Mouse (Mus musculus): ENCODE measurements around the gene Fam178b. TPM values are rescaled to one million over a fixed set of nuclear protein-coding genes. Genes with fewer than 3 reads are reported as not detected.
A peak's percentile ranks its signal among the peaks of the same experiment; 100 is the strongest.

The Fam178b gene
- polyA plus RNA-seq, 1 experiment: 410 TPM

DNA sequence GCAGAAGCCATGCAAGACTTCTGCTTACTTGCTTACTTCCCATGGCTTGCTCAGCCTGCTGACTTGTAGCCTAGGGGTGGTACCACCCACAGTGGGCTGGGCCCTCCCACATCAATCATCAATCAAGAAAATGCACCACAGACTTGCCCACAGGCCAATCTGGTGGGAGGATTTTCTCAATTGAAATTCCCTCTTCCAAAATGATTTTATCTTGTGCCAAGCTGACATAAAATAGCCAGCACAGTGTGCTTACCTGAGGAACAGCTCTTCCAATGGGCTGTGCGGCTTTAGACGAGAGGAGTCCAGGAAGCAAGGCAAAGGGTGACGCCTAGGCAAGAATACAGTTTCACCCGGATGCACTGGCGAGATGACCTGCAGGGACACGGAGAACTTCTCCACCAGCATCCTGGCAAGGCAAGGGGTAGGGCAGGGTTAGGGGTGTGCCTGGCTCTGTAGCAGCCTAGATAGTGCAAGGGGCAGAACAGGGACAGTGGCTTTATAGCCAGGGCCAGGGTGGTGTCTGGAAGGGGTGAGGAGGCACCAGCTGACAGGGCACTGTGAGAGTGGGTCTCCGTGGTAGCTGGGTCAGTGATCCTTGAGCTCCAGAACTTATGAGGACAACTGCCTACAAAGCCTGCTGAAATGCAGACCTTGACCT is 38.9 kb downstream of the Fam178b start:
- Histone ChIP-seq H3K4me3 (ENCODE audit: control insufficient read depth, low read depth, low read length) (no peak overlapping the region), H3K36me3 (ENCODE audit: control insufficient read depth, insufficient read depth, low read length) (no peaks in the 10 kb centered on the region; the same call in 1 of the 2 replicates), H3K4me1 (ENCODE audit: control insufficient read depth, insufficient read depth, low read length) (no peaks in the 10 kb centered on the region), H3K27me3 (ENCODE audit: control insufficient read depth, insufficient read depth, low read length) (no peaks in the 10 kb centered on the region), H3K27ac (ENCODE audit: control insufficient read depth, insufficient read depth, low read depth, low read length) (no peak overlapping the region)
- TF ChIP-seq POLR2A (IDR thresholded peaks at IDR 0.05; ENCODE audit: control insufficient read depth, low read depth, low read length) (no peak), CTCF (IDR thresholded peaks at IDR 0.05; ENCODE audit: control insufficient read depth, insufficient read depth, insufficient replicate concordance, low read depth, low read length) (0 out of 2 replicates have a peak, but pooled peaks have one; percentile 0)

DNA sequence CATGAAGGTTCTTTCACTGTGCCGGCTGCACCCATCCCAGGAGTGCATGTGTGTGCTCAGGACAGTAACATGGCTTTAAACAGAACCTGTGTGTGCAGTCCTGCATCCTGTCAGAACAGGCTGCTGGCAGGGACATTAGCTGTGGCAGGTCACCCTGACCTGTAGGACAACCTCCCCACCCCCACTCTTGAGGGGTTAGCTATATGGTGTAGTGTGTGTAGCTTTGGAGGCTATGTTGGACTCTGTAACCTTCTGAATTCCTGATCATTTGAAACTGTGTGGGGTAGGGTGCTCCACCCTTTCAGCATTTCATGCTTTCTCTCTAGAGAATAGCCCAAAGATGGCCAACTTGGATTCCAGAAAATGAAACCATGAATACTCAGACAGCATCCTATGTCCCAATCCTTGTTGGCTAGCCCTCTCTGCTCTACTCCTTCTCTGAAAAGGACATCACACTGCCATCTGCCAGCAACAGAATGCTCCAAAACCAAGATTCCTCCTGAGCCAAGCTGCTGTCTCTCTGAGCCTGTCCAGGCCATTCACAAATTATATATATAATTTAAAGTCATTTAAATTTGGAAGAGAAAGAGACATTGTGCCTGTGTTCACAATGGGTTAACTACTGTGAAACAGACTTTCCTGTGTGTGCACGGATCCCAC is 47.0 kb downstream of the Fam178b start:
- TF ChIP-seq CTCF (IDR thresholded peaks at IDR 0.05; ENCODE audit: control insufficient read depth, insufficient read depth, insufficient replicate concordance, low read depth, low read length) (no peak), POLR2A (IDR thresholded peaks at IDR 0.05; ENCODE audit: control insufficient read depth, low read depth, low read length) (no peak)
- Histone ChIP-seq H3K4me3 (ENCODE audit: control insufficient read depth, low read depth, low read length) (no peak overlapping the region), H3K4me1 (ENCODE audit: control insufficient read depth, insufficient read depth, low read length) (no peaks in the 10 kb centered on the region; the same call in 1 of the 2 replicates), H3K27me3 (ENCODE audit: control insufficient read depth, insufficient read depth, low read length) (no peaks in the 10 kb centered on the region), H3K36me3 (ENCODE audit: control insufficient read depth, insufficient read depth, low read length) (no peaks in the 10 kb centered on the region; the same call in none of the 2 replicates), H3K27ac (ENCODE audit: control insufficient read depth, insufficient read depth, low read depth, low read length) (no peak overlapping the region)

DNA sequence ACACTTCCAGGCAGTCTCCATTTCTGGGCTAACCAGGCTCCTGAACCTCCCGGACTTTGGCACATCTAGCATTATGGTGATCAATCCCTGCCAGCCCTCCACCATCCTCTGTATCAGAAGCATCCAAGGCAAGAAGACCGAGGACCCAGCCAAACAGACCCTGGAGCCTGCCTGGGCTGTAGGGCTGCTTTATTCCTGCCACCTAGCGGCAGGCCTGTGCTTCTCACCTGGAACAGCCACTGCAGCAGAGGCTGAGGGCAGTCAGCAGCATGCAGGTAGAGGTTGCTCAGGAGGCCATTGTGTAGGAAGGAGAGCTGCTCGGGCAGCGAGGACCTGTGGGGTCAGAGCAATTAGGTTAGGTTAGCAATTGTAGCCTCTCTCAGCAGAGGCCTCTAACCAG is 48.0 kb downstream of the Fam178b start:
- H3K4me3 ChIP-seq (ENCODE audit: control insufficient read depth, low read depth, low read length): no peak overlapping the region
- TF ChIP-seq CTCF (IDR thresholded peaks at IDR 0.05; ENCODE audit: control insufficient read depth, insufficient read depth, insufficient replicate concordance, low read depth, low read length) (peak; percentile 50; the same call in 1 of the 2 replicates), POLR2A (IDR thresholded peaks at IDR 0.05; ENCODE audit: control insufficient read depth, low read depth, low read length) (no peak)
- H3K27ac ChIP-seq (ENCODE audit: control insufficient read depth, insufficient read depth, low read depth, low read length): no peak overlapping the region
- H3K4me1 ChIP-seq (ENCODE audit: control insufficient read depth, insufficient read depth, low read length): no peaks in the 10 kb centered on the region; the same call in 1 of the 2 replicates
- no peaks in the 10 kb centered on the region; the same call in none of the 2 replicates for H3K36me3 ChIP-seq (ENCODE audit: control insufficient read depth, insufficient read depth, low read length)
- H3K27me3 ChIP-seq (ENCODE audit: control insufficient read depth, insufficient read depth, low read length): no peaks in the 10 kb centered on the region

DNA sequence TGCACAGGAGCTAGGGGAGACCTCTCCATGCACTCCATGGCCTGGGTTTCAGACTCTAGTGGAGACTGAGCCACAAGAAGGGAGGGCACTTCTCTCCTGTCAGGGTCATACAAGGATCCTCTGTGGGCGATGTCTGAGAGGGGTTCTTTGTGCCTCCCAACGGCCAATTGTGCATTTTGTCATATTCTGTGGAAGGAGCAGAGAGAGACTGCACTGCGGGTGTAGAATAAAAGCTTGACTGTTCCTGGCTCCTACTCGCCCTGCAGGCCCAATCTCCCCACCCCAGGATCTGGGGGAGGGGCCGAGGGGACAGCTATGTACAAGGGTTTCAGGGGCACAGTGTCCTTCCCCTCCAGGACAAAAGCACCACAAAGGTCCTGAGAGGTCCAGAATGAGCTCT is 49.1 kb downstream of the Fam178b start:
- Histone ChIP-seq H3K4me1 (ENCODE audit: control insufficient read depth, insufficient read depth, low read length) (no peaks in the 10 kb centered on the region; the same call in 1 of the 2 replicates), H3K4me3 (ENCODE audit: control insufficient read depth, low read depth, low read length) (no peak overlapping the region), H3K36me3 (ENCODE audit: control insufficient read depth, insufficient read depth, low read length) (no peaks in the 10 kb centered on the region; the same call in none of the 2 replicates), H3K27me3 (ENCODE audit: control insufficient read depth, insufficient read depth, low read length) (no peaks in the 10 kb centered on the region), H3K27ac (ENCODE audit: control insufficient read depth, insufficient read depth, low read depth, low read length) (no peak overlapping the region)
- no peak for TF ChIP-seq CTCF (IDR thresholded peaks at IDR 0.05; ENCODE audit: control insufficient read depth, insufficient read depth, insufficient replicate concordance, low read depth, low read length)
- TF ChIP-seq POLR2A (IDR thresholded peaks at IDR 0.05; ENCODE audit: control insufficient read depth, low read depth, low read length): no peak

DNA sequence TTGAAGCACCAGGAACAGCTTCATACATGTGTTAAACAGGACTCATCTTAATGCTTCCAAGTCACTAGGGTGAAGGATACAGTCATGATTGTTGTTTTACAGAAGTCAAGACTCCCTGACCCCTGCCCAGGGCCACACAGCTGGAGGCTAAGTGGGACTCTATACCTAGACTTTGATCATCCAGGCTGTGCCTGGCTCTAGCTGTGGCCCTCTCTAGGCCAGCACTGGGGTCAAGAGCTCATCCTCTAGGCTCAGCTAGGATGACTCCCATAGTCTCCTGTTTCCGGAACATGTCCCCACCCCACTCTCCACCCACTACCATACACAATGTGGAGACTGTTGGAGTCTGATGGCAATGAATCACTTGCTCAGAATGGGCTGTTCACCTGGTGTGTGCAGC is 50.1 kb downstream of the Fam178b start:
- TF ChIP-seq POLR2A (IDR thresholded peaks at IDR 0.05; ENCODE audit: control insufficient read depth, low read depth, low read length) (no peak), CTCF (IDR thresholded peaks at IDR 0.05; ENCODE audit: control insufficient read depth, insufficient read depth, insufficient replicate concordance, low read depth, low read length) (no peak)
- Histone ChIP-seq H3K4me1 (ENCODE audit: control insufficient read depth, insufficient read depth, low read length) (no peaks in the 10 kb centered on the region; the same call in 1 of the 2 replicates), H3K27ac (ENCODE audit: control insufficient read depth, insufficient read depth, low read depth, low read length) (no peak overlapping the region)

DNA sequence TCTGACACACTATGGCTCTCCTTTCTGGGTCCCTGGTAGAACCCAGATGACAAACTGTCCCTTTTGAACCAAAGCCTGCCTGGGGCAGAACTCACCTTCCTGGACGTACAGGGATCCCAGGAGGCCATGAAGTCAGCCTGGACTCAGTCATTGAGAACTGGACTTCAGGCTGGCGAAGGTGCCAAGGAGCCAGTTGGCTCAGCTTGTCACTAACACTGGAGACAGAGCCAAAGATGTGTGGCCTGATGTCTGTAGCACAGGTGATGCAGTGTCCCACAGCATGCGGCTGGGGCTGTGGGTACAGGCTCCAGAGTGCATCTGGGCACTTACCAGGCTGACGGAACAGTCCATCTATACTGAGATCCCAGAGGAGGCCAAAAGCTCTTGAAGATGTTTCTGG is 50.9 kb downstream of the Fam178b start:
- no peaks in the 10 kb centered on the region; the same call in 1 of the 2 replicates for H3K4me1 ChIP-seq (ENCODE audit: control insufficient read depth, insufficient read depth, low read length)
- H3K27me3 ChIP-seq (ENCODE audit: control insufficient read depth, insufficient read depth, low read length): no peaks in the 10 kb centered on the region
- no peak overlapping the region for H3K27ac ChIP-seq (ENCODE audit: control insufficient read depth, insufficient read depth, low read depth, low read length)
- no peak overlapping the region for H3K4me3 ChIP-seq (ENCODE audit: control insufficient read depth, low read depth, low read length)
- H3K36me3 ChIP-seq (ENCODE audit: control insufficient read depth, insufficient read depth, low read length): no peaks in the 10 kb centered on the region; the same call in 1 of the 2 replicates
- TF ChIP-seq POLR2A (IDR thresholded peaks at IDR 0.05; ENCODE audit: control insufficient read depth, low read depth, low read length) (no peak), CTCF (IDR thresholded peaks at IDR 0.05; ENCODE audit: control insufficient read depth, insufficient read depth, insufficient replicate concordance, low read depth, low read length) (no peak)

More for the DNA sequence above, 50.1 kb downstream of the Fam178b start:
- H3K4me3 ChIP-seq (ENCODE audit: control insufficient read depth, low read depth, low read length): no peak overlapping the region
- H3K36me3 ChIP-seq (ENCODE audit: control insufficient read depth, insufficient read depth, low read length): no peaks in the 10 kb centered on the region; the same call in 1 of the 2 replicates
- no peaks in the 10 kb centered on the region for H3K27me3 ChIP-seq (ENCODE audit: control insufficient read depth, insufficient read depth, low read length)

DNA sequence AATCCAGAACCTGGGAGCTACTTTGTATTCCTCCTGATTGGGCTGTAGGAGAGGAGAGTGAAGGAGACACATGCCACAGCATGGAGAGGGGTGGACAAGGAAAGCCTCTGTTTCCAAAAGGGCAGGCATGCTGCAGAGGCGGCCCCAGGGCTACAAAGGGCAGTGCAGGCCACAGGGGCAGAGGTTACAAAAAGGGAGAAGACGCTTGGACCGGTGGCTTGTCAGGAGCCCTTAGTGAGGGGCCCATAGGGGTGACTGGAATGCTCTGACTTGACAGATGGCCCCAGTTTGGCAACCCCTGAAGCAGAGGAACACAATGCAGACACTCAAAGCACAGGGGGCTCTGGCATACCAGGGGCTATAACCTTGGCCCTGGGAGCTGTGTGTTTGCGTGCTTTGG is 51.6 kb downstream of the Fam178b start:
- Histone ChIP-seq H3K36me3 (ENCODE audit: control insufficient read depth, insufficient read depth, low read length) (no peaks in the 10 kb centered on the region; the same call in 1 of the 2 replicates), H3K4me1 (ENCODE audit: control insufficient read depth, insufficient read depth, low read length) (no peaks in the 10 kb centered on the region), H3K4me3 (ENCODE audit: control insufficient read depth, low read depth, low read length) (no peak overlapping the region), H3K27ac (ENCODE audit: control insufficient read depth, insufficient read depth, low read depth, low read length) (no peak overlapping the region), H3K27me3 (ENCODE audit: control insufficient read depth, insufficient read depth, low read length) (no peaks in the 10 kb centered on the region)
- TF ChIP-seq POLR2A (IDR thresholded peaks at IDR 0.05; ENCODE audit: control insufficient read depth, low read depth, low read length) (no peak), CTCF (IDR thresholded peaks at IDR 0.05; ENCODE audit: control insufficient read depth, insufficient read depth, insufficient replicate concordance, low read depth, low read length) (no peak)
